Mouse (Mus musculus): ENCODE measurements around the gene Stx11. TPM values are rescaled to one million over a fixed set of nuclear protein-coding genes. Genes with fewer than 3 reads are reported as not detected.

Gene Stx11
- polyA plus RNA-seq, 1 experiment: 7.9 TPM

DNA sequence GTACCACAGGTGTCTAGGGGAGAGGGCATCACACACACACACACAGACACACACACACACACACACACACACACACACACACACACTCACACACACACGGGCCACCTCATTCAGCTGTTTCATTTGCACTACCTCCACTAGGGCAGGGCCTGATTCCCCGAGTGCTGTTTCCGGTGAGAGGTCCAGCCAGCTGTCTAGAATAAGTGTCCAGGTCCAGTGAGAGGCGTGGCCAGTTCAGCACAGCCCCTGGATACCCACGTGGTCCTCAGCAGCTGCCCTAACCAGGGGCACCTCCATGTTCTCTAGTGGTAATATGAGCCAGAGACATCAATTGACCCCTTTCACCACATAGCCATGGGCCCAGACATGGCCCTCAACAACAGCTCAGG lies 60.0 kb downstream of the Stx11 start:
- no peaks in the 10 kb centered on the region for H3K4me1 ChIP-seq (ENCODE audit: control insufficient read depth, insufficient read depth, low read length)
- H3K4me3 ChIP-seq (ENCODE audit: insufficient read depth, low read length): no peak overlapping the region
- H3K27ac ChIP-seq (ENCODE audit: insufficient read depth, low read depth, low read length): no peak overlapping the region
- TF ChIP-seq POLR2A (IDR thresholded peaks at IDR 0.05; ENCODE audit: borderline replicate concordance, low read depth, low read length) (no peak), CTCF (IDR thresholded peaks at IDR 0.05; ENCODE audit: low read depth, low read length) (no peak)

GRCm38 (mm10) chr10:12903440-12904139 lies 60.5 kb downstream of the Stx11 start:
- Histone ChIP-seq H3K4me3 (ENCODE audit: insufficient read depth, low read length) (no peak overlapping the region), H3K4me1 (ENCODE audit: control insufficient read depth, insufficient read depth, low read length) (no peaks in the 10 kb centered on the region), H3K27ac (ENCODE audit: insufficient read depth, low read depth, low read length) (no peak overlapping the region)
- no peak for TF ChIP-seq CTCF (IDR thresholded peaks at IDR 0.05; ENCODE audit: low read depth, low read length)
- no peak for TF ChIP-seq POLR2A (IDR thresholded peaks at IDR 0.05; ENCODE audit: borderline replicate concordance, low read depth, low read length)

DNA sequence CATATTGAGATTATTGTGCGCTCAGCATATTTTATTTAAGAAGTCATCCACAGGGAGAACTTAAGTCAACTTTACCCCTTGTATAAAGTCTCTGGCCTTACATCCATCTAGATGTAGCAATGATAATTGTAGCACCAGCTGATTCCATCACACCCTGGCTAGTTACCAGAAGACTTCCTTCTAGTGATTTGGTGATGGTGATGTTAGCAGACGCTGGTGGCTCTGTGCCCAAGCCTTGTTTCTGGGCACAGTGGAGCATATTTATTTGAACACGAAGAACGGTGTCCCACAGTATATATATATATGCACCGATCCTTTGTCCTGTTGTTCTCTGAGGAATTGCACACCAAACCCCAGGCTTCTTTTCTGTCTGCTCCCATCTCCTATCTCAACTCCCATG lies 64.2 kb downstream of the Stx11 start:
- Histone ChIP-seq H3K27ac (ENCODE audit: insufficient read depth, low read depth, low read length) (no peak overlapping the region), H3K4me3 (ENCODE audit: insufficient read depth, low read length) (no peak overlapping the region), H3K4me1 (ENCODE audit: control insufficient read depth, insufficient read depth, low read length) (no peaks in the 10 kb centered on the region)
- TF ChIP-seq POLR2A (IDR thresholded peaks at IDR 0.05; ENCODE audit: borderline replicate concordance, low read depth, low read length): no peak
- no peak for TF ChIP-seq CTCF (IDR thresholded peaks at IDR 0.05; ENCODE audit: low read depth, low read length)

DNA sequence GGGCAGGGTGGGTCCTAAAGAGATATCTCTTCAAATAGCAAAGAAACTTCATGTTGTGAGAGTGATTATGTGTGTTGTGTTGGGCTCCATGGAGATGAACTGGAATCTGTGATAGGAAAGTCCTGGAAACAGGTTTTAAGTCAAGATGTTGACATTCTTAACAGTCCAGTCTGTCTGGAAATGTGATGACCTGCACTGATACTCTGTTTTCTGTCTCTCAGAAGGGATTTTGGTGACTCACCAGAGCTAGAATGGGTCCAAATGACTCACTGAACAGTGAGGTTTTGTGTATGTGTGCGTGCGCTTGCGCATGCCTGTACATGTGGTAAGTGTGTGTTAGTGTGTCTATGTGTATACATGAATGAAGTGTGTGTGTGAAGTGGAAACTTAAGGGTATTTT lies 70.8 kb downstream of the Stx11 start:
- Histone ChIP-seq H3K27ac (ENCODE audit: insufficient read depth, low read depth, low read length) (no peak overlapping the region), H3K4me1 (ENCODE audit: control insufficient read depth, insufficient read depth, low read length) (peaks cover 4% of the 10 kb centered on the region), H3K4me3 (ENCODE audit: insufficient read depth, low read length) (no peak overlapping the region)
- no peak for TF ChIP-seq CTCF (IDR thresholded peaks at IDR 0.05; ENCODE audit: low read depth, low read length)
- no peak for TF ChIP-seq POLR2A (IDR thresholded peaks at IDR 0.05; ENCODE audit: borderline replicate concordance, low read depth, low read length)

DNA sequence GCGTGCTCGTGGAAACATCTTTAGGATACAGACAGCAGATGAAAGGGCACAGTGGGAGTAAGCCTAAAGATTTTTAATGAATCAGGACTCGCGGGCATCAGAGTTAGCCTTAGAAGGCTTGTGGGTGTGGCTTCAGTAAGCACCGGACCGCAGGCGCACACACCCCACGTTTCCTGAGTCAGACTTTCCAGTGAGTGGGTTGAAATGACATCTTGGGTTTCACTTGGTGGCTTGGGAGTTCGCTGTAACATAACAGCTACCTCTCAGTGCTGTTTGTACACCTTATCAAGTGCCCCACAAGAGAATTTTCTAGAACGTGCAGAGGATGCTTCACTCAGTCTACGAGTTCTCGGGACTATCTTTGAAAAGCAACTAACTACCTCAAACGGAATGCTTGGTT lies 75.7 kb downstream of the Stx11 start:
- Histone ChIP-seq H3K27ac (ENCODE audit: insufficient read depth, low read depth, low read length) (no peak overlapping the region), H3K4me3 (ENCODE audit: insufficient read depth, low read length) (no peak overlapping the region), H3K4me1 (ENCODE audit: control insufficient read depth, insufficient read depth, low read length) (peaks cover 2% of the 10 kb centered on the region; the same call in 1 of the 2 replicates)
- TF ChIP-seq POLR2A (IDR thresholded peaks at IDR 0.05; ENCODE audit: borderline replicate concordance, low read depth, low read length): no peak
- no peak for TF ChIP-seq CTCF (IDR thresholded peaks at IDR 0.05; ENCODE audit: low read depth, low read length)

Other genes with a start within 250 kb of the Stx11 start
- 14.5 and 18.1 TPM in 2 replicates for gene Utrn, start 94.9 kb downstream of the Stx11 start, polyA plus RNA-seq (2012; ENCODE audit: insufficient read depth, insufficient read length, missing spikeins)
- 17.1 and 18.9 TPM in 2 replicates for gene Sf3b5, start 41.0 kb upstream of the Stx11 start, polyA plus RNA-seq (2012; ENCODE audit: insufficient read depth, insufficient read length, missing spikeins)
- gene Plagl1, start 96.2 kb upstream of the Stx11 start, polyA plus RNA-seq (2012; ENCODE audit: insufficient read depth, insufficient read length, missing spikeins): 0.20 TPM in 1 of 2 replicates, not detected in the other
- gene Zc2hc1b, start 213.7 kb upstream of the Stx11 start, polyA plus RNA-seq (2012; ENCODE audit: insufficient read depth, insufficient read length, missing spikeins): not detected in 2 replicates
- gene Ltv1, start 228.9 kb upstream of the Stx11 start, polyA plus RNA-seq (2012; ENCODE audit: insufficient read depth, insufficient read length, missing spikeins): 13.7 and 14.2 TPM in 2 replicates

Data from bone marrow macrophage, adult 2 months (primary cell).